Mouse (Mus musculus): ENCODE measurements around the gene Rxrg. TPM values are rescaled to one million over a fixed set of nuclear protein-coding genes. Genes with fewer than 3 reads are reported as not detected.

The Rxrg gene
- polyA plus RNA-seq, 1 experiment: 0.13 TPM

GRCm38 (mm10) chr1:167644866-167645537, 46.8 kb downstream of the Rxrg start:
- H3K27ac ChIP-seq (ENCODE audit: insufficient read depth, low read depth, low read length): no peak overlapping the region
- 16% methylated on average over 16 of the region's 16 CpGs for WGBS

GRCm38 (mm10) chr1:167648670-167649069, 50.5 kb downstream of the Rxrg start:
- no peaks in the 10 kb centered on the region for H3K36me3 ChIP-seq (ENCODE audit: control insufficient read depth, insufficient read depth, low read length)
- 89% methylated on average over 3 of the region's 3 CpGs for WGBS
- no peak overlapping the region for H3K27ac ChIP-seq (ENCODE audit: insufficient read depth, low read depth, low read length)
- H3K27me3 ChIP-seq (ENCODE audit: control insufficient read depth, insufficient read depth, low read length): no peaks in the 10 kb centered on the region
- H3K4me1 ChIP-seq (ENCODE audit: control insufficient read depth, insufficient read depth, insufficient read length, low read length): no peaks in the 10 kb centered on the region
- no peak overlapping the region for H3K4me3 ChIP-seq (ENCODE audit: low read depth, low read length)
- TF ChIP-seq POLR2A (IDR thresholded peaks at IDR 0.05; ENCODE audit: low read depth, low read length) (no peak), CTCF (IDR thresholded peaks at IDR 0.05; ENCODE audit: extremely low read depth, insufficient read length, insufficient replicate concordance, low read depth, low read length) (no peak)

More at GRCm38 (mm10) chr1:167644866-167645537, 46.8 kb downstream of the Rxrg start:
- Histone ChIP-seq H3K4me3 (ENCODE audit: low read depth, low read length) (no peak overlapping the region), H3K4me1 (ENCODE audit: control insufficient read depth, insufficient read depth, insufficient read length, low read length) (no peaks in the 10 kb centered on the region), H3K36me3 (ENCODE audit: control insufficient read depth, insufficient read depth, low read length) (no peaks in the 10 kb centered on the region), H3K27me3 (ENCODE audit: control insufficient read depth, insufficient read depth, low read length) (no peaks in the 10 kb centered on the region)
- TF ChIP-seq CTCF (IDR thresholded peaks at IDR 0.05; ENCODE audit: extremely low read depth, insufficient read length, insufficient replicate concordance, low read depth, low read length) (peak; percentile 74; the same call in 1 of the 2 replicates), POLR2A (IDR thresholded peaks at IDR 0.05; ENCODE audit: low read depth, low read length) (no peak)

GRCm38 (mm10) chr1:167649122-167649633, 51.0 kb downstream of the Rxrg start:
- 71% methylated on average over 11 of the region's 11 CpGs for WGBS
- TF ChIP-seq POLR2A (IDR thresholded peaks at IDR 0.05; ENCODE audit: low read depth, low read length): no peak
- H3K27ac ChIP-seq (ENCODE audit: insufficient read depth, low read depth, low read length): no peak overlapping the region
- H3K4me3 ChIP-seq (ENCODE audit: low read depth, low read length): no peak overlapping the region
- no peaks in the 10 kb centered on the region for H3K27me3 ChIP-seq (ENCODE audit: control insufficient read depth, insufficient read depth, low read length)
- no peaks in the 10 kb centered on the region for H3K36me3 ChIP-seq (ENCODE audit: control insufficient read depth, insufficient read depth, low read length)
- H3K4me1 ChIP-seq (ENCODE audit: control insufficient read depth, insufficient read depth, insufficient read length, low read length): no peaks in the 10 kb centered on the region

GRCm38 (mm10) chr1:167652336-167652735, 54.2 kb downstream of the Rxrg start:
- H3K27ac ChIP-seq (ENCODE audit: insufficient read depth, low read depth, low read length): no peak overlapping the region
- no peaks in the 10 kb centered on the region for H3K36me3 ChIP-seq (ENCODE audit: control insufficient read depth, insufficient read depth, low read length)
- 63% methylated on average over 2 of the region's 2 CpGs for WGBS
- TF ChIP-seq CTCF (IDR thresholded peaks at IDR 0.05; ENCODE audit: extremely low read depth, insufficient read length, insufficient replicate concordance, low read depth, low read length) (no peak), POLR2A (IDR thresholded peaks at IDR 0.05; ENCODE audit: low read depth, low read length) (no peak)
- no peaks in the 10 kb centered on the region for H3K27me3 ChIP-seq (ENCODE audit: control insufficient read depth, insufficient read depth, low read length)
- no peaks in the 10 kb centered on the region for H3K4me1 ChIP-seq (ENCODE audit: control insufficient read depth, insufficient read depth, insufficient read length, low read length)
- H3K4me3 ChIP-seq (ENCODE audit: low read depth, low read length): no peak overlapping the region

- peaks cover 4% of the 10 kb centered on the region; the same call in 1 of the 2 replicates for H3K4me1 ChIP-seq (ENCODE audit: control insufficient read depth, insufficient read depth, insufficient read length, low read length)
- WGBS: 75% methylated on average over 3 of the region's 3 CpGs
- TF ChIP-seq POLR2A (IDR thresholded peaks at IDR 0.05; ENCODE audit: low read depth, low read length) (no peak), CTCF (IDR thresholded peaks at IDR 0.05; ENCODE audit: extremely low read depth, insufficient read length, insufficient replicate concordance, low read depth, low read length) (no peak)
Measured at GRCm38 (mm10) chr1:167659065-167659464, 60.9 kb downstream of the Rxrg start.

GRCm38 (mm10) chr1:167660521-167661101, 62.4 kb downstream of the Rxrg start:
- TF ChIP-seq CTCF (IDR thresholded peaks at IDR 0.05; ENCODE audit: extremely low read depth, insufficient read length, insufficient replicate concordance, low read depth, low read length) (no peak), POLR2A (IDR thresholded peaks at IDR 0.05; ENCODE audit: low read depth, low read length) (no peak)
- Histone ChIP-seq H3K27ac (ENCODE audit: insufficient read depth, low read depth, low read length) (no peak overlapping the region), H3K27me3 (ENCODE audit: control insufficient read depth, insufficient read depth, low read length) (peaks cover 9% of the 10 kb centered on the region; the same call in 1 of the 2 replicates), H3K36me3 (ENCODE audit: control insufficient read depth, insufficient read depth, low read length) (no peaks in the 10 kb centered on the region), H3K4me1 (ENCODE audit: control insufficient read depth, insufficient read depth, insufficient read length, low read length) (peaks cover 4% of the 10 kb centered on the region; the same call in 1 of the 2 replicates), H3K4me3 (ENCODE audit: low read depth, low read length) (no peak overlapping the region)
- 5% methylated on average over 21 of the region's 21 CpGs for WGBS

More at GRCm38 (mm10) chr1:167659065-167659464, 60.9 kb downstream of the Rxrg start:
- H3K36me3 ChIP-seq (ENCODE audit: control insufficient read depth, insufficient read depth, low read length): no peaks in the 10 kb centered on the region
- no peak overlapping the region for H3K27ac ChIP-seq (ENCODE audit: insufficient read depth, low read depth, low read length)
- H3K27me3 ChIP-seq (ENCODE audit: control insufficient read depth, insufficient read depth, low read length): peaks cover 9% of the 10 kb centered on the region; the same call in 1 of the 2 replicates
- no peak overlapping the region for H3K4me3 ChIP-seq (ENCODE audit: low read depth, low read length)

GRCm38 (mm10) chr1:167661123-167661522, 62.9 kb downstream of the Rxrg start:
- TF ChIP-seq POLR2A (IDR thresholded peaks at IDR 0.05; ENCODE audit: low read depth, low read length) (no peak), CTCF (IDR thresholded peaks at IDR 0.05; ENCODE audit: extremely low read depth, insufficient read length, insufficient replicate concordance, low read depth, low read length) (no peak)
- WGBS: 4% methylated on average over 19 of the region's 19 CpGs
- H3K4me1 ChIP-seq (ENCODE audit: control insufficient read depth, insufficient read depth, insufficient read length, low read length): peaks cover 4% of the 10 kb centered on the region; the same call in 1 of the 2 replicates
- H3K36me3 ChIP-seq (ENCODE audit: control insufficient read depth, insufficient read depth, low read length): no peaks in the 10 kb centered on the region
- H3K27ac ChIP-seq (ENCODE audit: insufficient read depth, low read depth, low read length): no peak overlapping the region
- no peak overlapping the region for H3K4me3 ChIP-seq (ENCODE audit: low read depth, low read length)
- peaks cover 9% of the 10 kb centered on the region; the same call in 1 of the 2 replicates for H3K27me3 ChIP-seq (ENCODE audit: control insufficient read depth, insufficient read depth, low read length)
